Mouse (Mus musculus) heart, adult 2 months (tissue): Measurements from ENCODE around the gene Lsm6. TPM values are rescaled to one million over a fixed set of nuclear protein-coding genes. Genes with fewer than 3 reads are reported as not detected.
A peak's percentile ranks its signal among the peaks of the same experiment; 100 is the strongest.
"Not testable (repeated sequence)": the region's sequence is repeated elsewhere in the genome, so short reads cannot be mapped to it uniquely, and the experiment has no call there.

Source experiments
- DNase-seq, 2 experiments: peaks; one replicate each; pipeline ENCODE4 v3.0.0; 2021
- H3K27ac ChIP-seq: fragments of 200-600 bp; 2 replicates; pipeline ENCODE4 v1.8.1; 2022
- H3K27me3 ChIP-seq: fragments of 200-500 bp; 2 replicates; pipeline ENCODE4 v1.6.1; 2012; ENCODE audit warnings: mild to moderate bottlenecking, low read length, inconsistent platforms, mixed read lengths; ENCODE audit not compliant: control insufficient read depth, insufficient read depth
- H3K36me3 ChIP-seq: fragments of 200-500 bp; 2 replicates; pipeline ENCODE4 v1.6.1; 2012; ENCODE audit warnings: low read length, inconsistent platforms; ENCODE audit not compliant: control insufficient read depth, insufficient read depth
- H3K4me1 ChIP-seq: fragments of 200-500 bp; 2 replicates; pipeline ENCODE4 v1.6.1; 2011; ENCODE audit warnings: low read length; ENCODE audit not compliant: control insufficient read depth, insufficient read depth
- H3K4me3 ChIP-seq: fragments of 200-600 bp; 2 replicates; pipeline ENCODE4 v1.8.1; 2022
- H3K79me2 ChIP-seq: fragments of 200-500 bp; replicated peaks from 2 replicates; pipeline ENCODE4 v1.6.1; 2012; ENCODE audit warnings: mild to moderate bottlenecking, inconsistent platforms, low read length, moderate library complexity, mixed read lengths; ENCODE audit not compliant: control insufficient read depth, insufficient read depth
- H3K9ac ChIP-seq: fragments of 200-500 bp; 2 replicates; pipeline ENCODE4 v1.6.1; 2012; ENCODE audit warnings: low read depth, mild to moderate bottlenecking, control low read depth, inconsistent platforms, low read length, mixed read lengths
- CTCF ChIP-seq: fragments of 200-600 bp; IDR thresholded peaks from 2 replicates; pipeline ENCODE4 v1.8.1; 2022; ENCODE audit warnings: antibody characterized with exemption, mild to moderate bottlenecking, moderate library complexity
- EP300 ChIP-seq: fragments of 200-500 bp; IDR thresholded peaks from 2 replicates; pipeline ENCODE4 v1.6.1; 2011; ENCODE audit warnings: low read depth, low read length, control low read depth; ENCODE audit not compliant: insufficient read depth
- POLR2A ChIP-seq: fragments of 200-500 bp; IDR thresholded peaks from 2 replicates; pipeline ENCODE4 v1.6.1; 2011; ENCODE audit warnings: mild to moderate bottlenecking, low read depth, low read length, control low read depth; ENCODE audit not compliant: insufficient read depth
- WGBS: fragments of 180-500 bp; shearing (Covaris S2); methylation state at CpG from one replicate; pipeline ENCODE4 v1.1.7; 2018; 5-methylcytosine and 5-hydroxymethylcytosine counted together
- intact Hi-C: fragments of 180-260 bp; cut with DNase I; formaldehyde crosslinking; loops from one replicate; pipeline ENCODE4 v1.15.1; 2025
- polyA plus RNA-seq: library from polyadenylated mRNA; depleted of rRNA; stranded (reverse); fragments of >200 nt; gene quantifications from 2 replicates; pipeline ENCODE4 v1.2.3, GENCODE M21; 2012
- total RNA-seq, 2 experiments: library from RNA; stranded (reverse); gene quantifications; 2 replicates each; pipeline ENCODE4 v1.2.3; 2021

Lsm6 gene
- total and polyA plus RNA-seq, 3 experiments: 9.7 to 67.3 (median 59.6) TPM

DNA sequence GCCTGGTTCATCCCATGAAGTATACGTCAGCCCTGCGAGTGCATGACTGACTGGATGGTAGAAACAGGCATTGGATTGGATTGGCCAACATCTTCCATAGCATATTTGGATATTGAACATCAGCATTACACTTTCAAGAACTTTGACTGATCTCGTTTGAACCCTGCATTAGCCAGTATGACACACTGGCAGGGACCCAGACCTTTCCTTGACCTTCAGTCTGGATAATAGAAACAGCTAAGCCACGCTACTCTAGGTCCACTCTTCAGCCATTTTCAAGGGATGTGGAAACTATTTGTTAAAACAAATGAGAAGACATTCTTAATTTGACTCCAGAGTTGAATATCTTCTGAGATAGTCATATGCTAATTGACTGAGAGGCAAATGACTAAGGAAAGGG is 3.6 kb upstream of the Lsm6 start:
- Histone ChIP-seq H3K9ac (no peak overlapping the region), H3K27ac (no peak overlapping the region), H3K36me3 (no peaks in the 10 kb centered on the region), H3K27me3 (no peaks in the 10 kb centered on the region), H3K4me3 (no peak overlapping the region), H3K79me2 (no peaks in the 10 kb centered on the region), H3K4me1 (peaks cover 2% of the 10 kb centered on the region; the same call in 1 of the 2 replicates)
- intact Hi-C loops: loop anchor here (5.0 kb wide), 1 partner anchor 203 kb away; the partner anchor contains the start of gene Zfp827
- DNase-seq: no peak
- WGBS: 70% methylated on average over 4 of the region's 4 CpGs
- TF ChIP-seq POLR2A (no peak), CTCF (no peak), EP300 (no peak)

DNA sequence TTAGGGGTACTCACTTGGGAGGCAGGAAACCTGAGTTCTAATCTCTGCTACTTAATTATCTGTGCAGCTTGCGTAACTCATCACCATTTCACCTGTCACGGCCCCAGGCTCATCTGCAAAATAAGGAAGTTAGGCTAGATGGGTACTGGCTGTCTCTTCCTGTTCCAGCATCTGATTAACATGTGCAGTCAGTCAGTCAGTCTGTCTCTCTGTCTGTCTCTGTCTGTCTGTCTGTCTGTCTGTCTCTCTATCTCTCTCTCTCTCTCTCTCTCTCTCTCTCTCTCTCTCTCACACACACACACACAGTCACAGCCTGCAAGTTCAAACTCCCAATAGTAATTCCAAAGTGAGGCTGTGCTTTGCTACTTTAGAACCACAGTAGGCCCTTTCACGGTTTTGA is 967 bp downstream of the Lsm6 start:
- peak overlapping the region; percentile 46 for H3K9ac ChIP-seq
- peak overlapping the region; percentile 87 for H3K4me3 ChIP-seq
- intact Hi-C loops: loop anchor here (5.0 kb wide), 3 partner anchors 73 to 308 kb away; partner anchors contain the start of gene Zfp827
- not testable (repeated sequence) for DNase-seq, H3K79me2 ChIP-seq, H3K4me1 ChIP-seq, H3K36me3 ChIP-seq, H3K27me3 ChIP-seq
- 22% methylated on average over 3 of the region's 3 CpGs for WGBS
- peak overlapping the region; percentile 90 for H3K27ac ChIP-seq

DNA sequence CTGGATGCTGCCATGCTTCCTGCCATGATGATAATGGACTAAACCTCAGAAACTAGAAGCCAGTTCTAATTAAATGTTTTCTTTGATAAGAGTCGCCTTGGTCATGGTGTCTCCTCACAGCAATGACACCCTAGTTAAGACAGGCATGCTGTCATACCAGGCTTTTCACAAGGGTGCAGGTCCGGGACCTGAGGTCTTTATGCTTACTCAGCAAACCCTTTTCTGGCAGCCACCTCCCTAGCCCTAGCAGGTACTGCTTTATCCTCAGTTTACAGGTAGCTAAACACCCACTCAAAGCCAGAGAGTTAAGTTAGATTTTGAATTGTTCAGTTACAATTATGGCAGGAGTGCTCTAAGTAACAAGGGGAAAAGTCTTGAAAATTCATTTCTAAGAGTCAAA is 6.2 kb downstream of the Lsm6 start:
- no peaks in the 10 kb centered on the region; the same call in 1 of the 2 replicates for H3K36me3 ChIP-seq

DNA sequence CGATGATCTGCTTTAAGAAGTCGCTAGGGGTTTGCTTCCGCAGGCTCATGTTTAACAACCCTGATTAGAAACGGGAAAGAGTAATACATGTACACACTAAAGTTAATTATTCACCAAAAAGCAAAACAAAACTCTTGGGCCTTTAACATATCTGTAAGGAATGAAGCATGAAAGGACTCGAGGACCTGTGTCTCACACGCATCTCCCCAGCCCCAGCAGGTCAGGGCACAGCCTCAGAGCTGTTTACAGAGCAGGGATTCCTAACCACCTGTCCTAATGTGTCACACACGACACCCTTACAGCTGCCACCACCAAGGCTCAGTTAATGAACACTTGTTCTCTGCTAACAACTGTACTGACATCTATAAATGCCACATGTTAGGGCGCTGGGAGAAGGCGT is 7.9 kb downstream of the Lsm6 start:
- no peaks in the 10 kb centered on the region; the same call in 1 of the 2 replicates for H3K36me3 ChIP-seq
- H3K79me2 ChIP-seq: no peaks in the 10 kb centered on the region
- H3K4me3 ChIP-seq: no peak overlapping the region
- no peak for DNase-seq
- H3K4me1 ChIP-seq: no peaks in the 10 kb centered on the region
- intact Hi-C loops: no loop called here
- H3K27ac ChIP-seq: no peak overlapping the region
- H3K27me3 ChIP-seq: no peaks in the 10 kb centered on the region
- WGBS: 90% methylated on average over 9 of the region's 9 CpGs
- no peak for TF ChIP-seq EP300
- TF ChIP-seq CTCF: no peak
- no peak for TF ChIP-seq POLR2A
- no peak overlapping the region for H3K9ac ChIP-seq

More for the DNA sequence above, 6.2 kb downstream of the Lsm6 start:
- no peak for DNase-seq
- Histone ChIP-seq H3K27ac (no peak overlapping the region), H3K9ac (no peak overlapping the region), H3K4me1 (no peaks in the 10 kb centered on the region), H3K79me2 (no peaks in the 10 kb centered on the region), H3K4me3 (no peak overlapping the region), H3K27me3 (no peaks in the 10 kb centered on the region)
- 89% methylated on average over 2 of the region's 2 CpGs for WGBS
- intact Hi-C loops: loop anchor here (5.0 kb wide), 2 partner anchors 67 to 302 kb away; no protein-coding TSS in a partner anchor
- TF ChIP-seq CTCF: no peak
- no peak for TF ChIP-seq POLR2A
- no peak for TF ChIP-seq EP300

DNA sequence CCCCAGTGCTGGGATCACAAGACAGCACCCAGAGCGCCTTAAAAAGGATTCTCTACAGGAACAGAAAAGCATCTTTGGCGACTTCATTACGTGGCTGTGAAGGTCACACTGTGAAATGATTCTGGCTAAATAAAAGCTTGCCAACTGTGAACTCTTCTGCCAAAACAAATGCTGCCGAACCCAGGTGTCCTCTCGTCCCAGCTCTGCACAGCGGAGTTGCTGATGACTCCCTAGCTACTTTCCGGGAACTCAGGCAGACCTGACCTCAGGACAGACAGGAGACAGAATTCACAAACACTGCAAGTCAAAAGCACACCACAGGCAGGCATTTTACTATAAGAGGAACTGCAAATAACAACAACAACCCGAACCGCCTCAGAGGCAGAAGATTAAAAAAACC is 8.5 kb downstream of the Lsm6 start:
- no peaks in the 10 kb centered on the region for H3K27me3 ChIP-seq
- no peaks in the 10 kb centered on the region for H3K4me1 ChIP-seq
- H3K36me3 ChIP-seq: no peaks in the 10 kb centered on the region; the same call in 1 of the 2 replicates
- no peaks in the 10 kb centered on the region for H3K79me2 ChIP-seq
- WGBS: 85% methylated on average over 9 of the region's 9 CpGs
- intact Hi-C loops: no loop called here
- H3K27ac ChIP-seq: no peak overlapping the region
- DNase-seq: no peak
- H3K4me3 ChIP-seq: no peak overlapping the region
- no peak for TF ChIP-seq POLR2A
- no peak for TF ChIP-seq EP300
- no peak for TF ChIP-seq CTCF
- no peak overlapping the region for H3K9ac ChIP-seq

DNA sequence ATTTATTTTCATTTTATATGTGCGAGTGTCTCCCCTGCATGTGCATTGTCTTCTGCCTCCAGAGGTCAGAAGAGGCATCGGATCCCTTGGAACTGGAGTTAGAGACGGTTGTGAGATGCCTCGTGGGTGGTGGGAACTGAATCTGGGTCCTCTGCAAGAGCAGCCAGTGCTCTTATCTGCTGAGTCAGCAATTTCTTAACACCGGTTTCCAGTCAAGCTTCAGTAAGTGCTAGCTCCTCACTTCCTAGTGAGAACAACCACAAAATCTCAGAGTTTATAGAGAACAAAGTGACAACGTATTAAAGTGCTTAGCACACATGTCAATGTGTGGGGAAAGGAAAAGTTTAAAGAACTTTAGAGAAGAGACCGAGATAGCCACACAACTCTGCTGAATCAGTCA is 9.2 kb downstream of the Lsm6 start:
- no peak overlapping the region for H3K9ac ChIP-seq
- no peaks in the 10 kb centered on the region; the same call in 1 of the 2 replicates for H3K36me3 ChIP-seq
- no peak overlapping the region for H3K27ac ChIP-seq
- H3K27me3 ChIP-seq: no peaks in the 10 kb centered on the region
- intact Hi-C loops: no loop called here
- H3K4me3 ChIP-seq: no peak overlapping the region
- no peaks in the 10 kb centered on the region for H3K4me1 ChIP-seq
- WGBS: 93% methylated on average over 7 of the region's 7 CpGs
- no peaks in the 10 kb centered on the region for H3K79me2 ChIP-seq
- no peak for DNase-seq
- no peak for TF ChIP-seq POLR2A
- no peak for TF ChIP-seq EP300
- TF ChIP-seq CTCF: no peak
